Mouse (Mus musculus): ENCODE results near the gene Zfp652. TPM values are rescaled to one million over a fixed set of nuclear protein-coding genes. Genes with fewer than 3 reads are reported as not detected.
"Not testable (repeated sequence)": the region's sequence is repeated elsewhere in the genome, so short reads cannot be mapped to it uniquely, and the experiment has no call there.

The Zfp652 gene
- total RNA-seq, 1 experiment from 2014 or later = 42.9 TPM

- DNase-seq = no peak
These were observed 2.0 kb upstream of the Zfp652 start for GRCm38 (mm10) chr11:95710478-95710877.

- DNase-seq = peak; percentile 64
These were observed 349 bp upstream of the Zfp652 start for GRCm38 (mm10) chr11:95712085-95712562.

- peak; percentile 75 for DNase-seq
These were observed 845 bp downstream of the Zfp652 start for GRCm38 (mm10) chr11:95713225-95713810.

GRCm38 (mm10) chr11:95713811-95714241 is 1.4 kb downstream of the Zfp652 start:
- DNase-seq = peak; percentile 29

GRCm38 (mm10) chr11:95714411-95714810 is 1.9 kb downstream of the Zfp652 start:
- DNase-seq = no peak

GRCm38 (mm10) chr11:95716136-95716535 is 3.7 kb downstream of the Zfp652 start:
- no peak for DNase-seq

GRCm38 (mm10) chr11:95719356-95719755 is 6.9 kb downstream of the Zfp652 start:
- DNase-seq = no peak

- no peak for DNase-seq
These were observed 10.8 kb downstream of the Zfp652 start, which contains the start of gene B130006D01Rik for GRCm38 (mm10) chr11:95723287-95723686. Gene B130006D01Rik (plus strand): TSS chr11:95723587.

GRCm38 (mm10) chr11:95724466-95724865 is 12.0 kb downstream of the Zfp652 start:
- DNase-seq = no peak

GRCm38 (mm10) chr11:95726156-95726555 is 13.7 kb downstream of the Zfp652 start:
- DNase-seq = no peak

- no peak for DNase-seq
These were observed 15.5 kb downstream of the Zfp652 start for GRCm38 (mm10) chr11:95727947-95728346.

GRCm38 (mm10) chr11:95728916-95729907 is 16.7 kb downstream of the Zfp652 start:
- no peak for DNase-seq

GRCm38 (mm10) chr11:95734485-95734884 is 22.0 kb downstream of the Zfp652 start:
- no peak for DNase-seq

- DNase-seq = peak; percentile 63
These were observed 25.3 kb downstream of the Zfp652 start for GRCm38 (mm10) chr11:95737811-95738210.

- peak; percentile 49 for DNase-seq
These were observed 32.0 kb downstream of the Zfp652 start for GRCm38 (mm10) chr11:95744521-95744920.

GRCm38 (mm10) chr11:95746821-95747220 is 34.3 kb downstream of the Zfp652 start:
- DNase-seq = no peak

GRCm38 (mm10) chr11:95748331-95748730 is 35.9 kb downstream of the Zfp652 start:
- DNase-seq = no peak

GRCm38 (mm10) chr11:95749619-95750018 is 37.1 kb downstream of the Zfp652 start:
- no peak for DNase-seq

GRCm38 (mm10) chr11:95750995-95751394 is 38.5 kb downstream of the Zfp652 start:
- peak; percentile 89 for DNase-seq

- not testable (repeated sequence) for DNase-seq
These were observed 42.7 kb downstream of the Zfp652 start for GRCm38 (mm10) chr11:95755137-95755536.

- no peak for DNase-seq
These were observed 48.0 kb downstream of the Zfp652 start for GRCm38 (mm10) chr11:95760521-95760920.

- no peak for DNase-seq
These were observed 50.5 kb downstream of the Zfp652 start for GRCm38 (mm10) chr11:95762996-95763395.

- DNase-seq = no peak
These were observed 52.3 kb downstream of the Zfp652 start for GRCm38 (mm10) chr11:95764806-95765205.
